Mouse (Mus musculus): ENCODE results near the gene Rfx8. TPM values are rescaled to one million over a fixed set of nuclear protein-coding genes. Genes with fewer than 3 reads are reported as not detected.
"Not testable (repeated sequence)": the region's sequence is repeated elsewhere in the genome, so short reads cannot be mapped to it uniquely, and the experiment has no call there.

The Rfx8 gene
- polyA plus RNA-seq, 1 experiment, result 0.22 TPM

DNA sequence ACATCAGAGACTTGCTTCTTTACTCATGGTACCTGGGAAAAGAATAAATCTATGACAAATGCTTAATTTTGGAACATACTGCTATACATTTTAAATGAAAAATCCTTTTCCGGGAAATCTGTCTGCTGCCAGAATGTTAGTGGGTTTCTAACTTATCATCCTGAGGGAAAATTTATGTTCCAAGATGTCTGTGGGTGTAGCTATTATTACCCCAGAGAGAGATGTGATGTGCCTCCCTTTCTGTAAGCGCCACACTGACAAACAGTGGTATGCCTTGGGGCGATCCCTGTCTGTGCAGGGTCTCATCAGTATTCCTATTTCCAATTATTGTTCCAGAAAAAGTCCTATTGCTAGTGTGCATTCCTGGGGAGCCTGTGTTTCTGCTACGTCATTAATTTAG is 57.7 kb downstream of the Rfx8 start:
- TF ChIP-seq POLR2A (IDR thresholded peaks at IDR 0.05; ENCODE audit: borderline replicate concordance, extremely low read depth, insufficient read depth, insufficient read length, poor library complexity, severe bottlenecking) (no peak), CTCF (IDR thresholded peaks at IDR 0.05; ENCODE audit: borderline replicate concordance, extremely low read depth, insufficient read depth, insufficient read length) (no peak)
- DNase-seq (ENCODE audit: low read depth), result peak; percentile 23

DNA sequence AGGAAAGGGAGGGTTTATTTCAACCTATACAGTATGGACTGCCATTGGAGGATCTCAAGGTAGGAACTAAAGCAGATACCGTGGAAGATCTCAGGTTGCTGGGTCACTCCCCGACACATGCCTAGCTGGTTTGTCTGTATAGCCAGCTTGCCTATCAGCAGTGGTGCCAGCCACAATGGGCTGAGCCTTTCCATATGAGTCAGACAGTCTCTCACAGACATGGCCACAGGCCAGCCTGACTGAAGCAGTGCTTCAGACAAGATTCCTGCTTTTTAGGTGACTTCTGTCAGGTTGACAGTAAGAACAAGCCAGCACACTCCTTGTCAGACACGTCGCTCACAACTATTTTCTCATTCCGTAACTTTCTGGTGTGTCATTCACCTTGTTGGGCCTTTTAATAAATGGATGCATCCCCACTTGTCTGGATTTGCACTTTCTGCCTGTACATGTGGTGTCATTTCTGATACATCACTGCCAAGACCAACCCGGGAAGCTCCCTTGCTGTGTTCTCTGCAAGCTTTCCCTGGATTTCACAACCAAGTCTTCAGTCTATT is 63.7 kb downstream of the Rfx8 start:
- DNase-seq (ENCODE audit: low read depth), result no peak
- TF ChIP-seq POLR2A (IDR thresholded peaks at IDR 0.05; ENCODE audit: borderline replicate concordance, extremely low read depth, insufficient read depth, insufficient read length, poor library complexity, severe bottlenecking) (no peak), CTCF (IDR thresholded peaks at IDR 0.05; ENCODE audit: borderline replicate concordance, extremely low read depth, insufficient read depth, insufficient read length) (no peak)

DNA sequence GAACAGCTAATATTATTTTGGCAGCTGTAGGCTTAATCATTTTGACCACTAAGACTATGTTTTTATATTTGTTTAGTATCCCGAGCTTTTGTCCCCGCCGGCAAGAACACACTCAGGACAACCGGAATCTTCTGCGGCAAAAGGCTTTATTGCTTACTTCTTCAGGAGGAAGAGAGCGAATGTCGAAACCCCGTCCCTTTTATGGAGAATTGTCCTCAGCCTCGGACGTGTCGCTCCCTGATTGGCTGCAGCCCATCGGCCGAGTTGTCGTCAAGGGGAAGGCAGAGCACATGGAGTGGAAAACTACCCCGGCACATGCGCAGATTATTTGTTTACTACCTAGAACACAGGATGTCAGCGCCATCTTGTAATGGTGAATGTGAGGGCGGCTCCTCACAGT is 65.9 kb downstream of the Rfx8 start:
- DNase-seq (ENCODE audit: low read depth), result not testable (repeated sequence)

DNA sequence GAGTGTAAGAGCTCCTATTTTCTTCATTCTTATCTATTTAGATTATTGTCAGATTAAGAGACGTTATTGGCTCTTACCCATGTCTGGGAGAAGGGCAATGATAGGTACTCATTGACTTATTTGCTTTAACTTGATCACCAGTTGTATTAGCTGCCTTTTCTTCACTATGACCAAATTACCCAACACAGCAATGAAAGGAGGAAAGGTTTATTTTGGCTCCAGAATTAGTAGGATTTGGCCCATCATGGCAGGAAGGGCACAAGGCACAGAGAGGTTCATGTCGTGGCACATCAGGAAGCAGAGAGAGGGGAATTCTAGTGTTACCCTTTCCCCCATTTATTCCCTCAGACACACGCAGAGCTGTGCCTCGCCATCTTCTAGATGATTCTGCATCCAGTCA is 67.8 kb downstream of the Rfx8 start:
- DNase-seq (ENCODE audit: low read depth), result no peak
- TF ChIP-seq POLR2A (IDR thresholded peaks at IDR 0.05; ENCODE audit: borderline replicate concordance, extremely low read depth, insufficient read depth, insufficient read length, poor library complexity, severe bottlenecking) (no peak), CTCF (IDR thresholded peaks at IDR 0.05; ENCODE audit: borderline replicate concordance, extremely low read depth, insufficient read depth, insufficient read length) (no peak)

DNA sequence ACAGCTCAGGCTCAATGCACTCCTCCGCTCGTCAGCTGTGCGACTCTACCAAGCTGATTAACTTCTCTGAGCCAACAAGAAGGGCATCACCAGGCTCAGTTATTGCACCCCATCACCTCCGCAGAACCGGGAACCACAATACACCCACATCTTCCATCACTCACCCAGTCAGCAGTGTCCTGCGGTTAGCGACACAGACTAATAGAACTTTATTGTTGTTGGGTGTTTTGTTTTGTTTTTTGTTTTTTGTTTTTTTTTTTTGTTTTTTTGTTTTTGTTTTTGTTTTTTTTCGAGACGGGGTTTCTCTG is 69.6 kb downstream of the Rfx8 start, which contains the start of gene Creg2:
Gene Creg2, minus strand, starts transcription at position 234 of the 308 bp plus-strand sequence.
- DNase-seq (ENCODE audit: low read depth), result no peak
- no peak for TF ChIP-seq CTCF (IDR thresholded peaks at IDR 0.05; ENCODE audit: borderline replicate concordance, extremely low read depth, insufficient read depth, insufficient read length)
- no peak for TF ChIP-seq POLR2A (IDR thresholded peaks at IDR 0.05; ENCODE audit: borderline replicate concordance, extremely low read depth, insufficient read depth, insufficient read length, poor library complexity, severe bottlenecking)

DNA sequence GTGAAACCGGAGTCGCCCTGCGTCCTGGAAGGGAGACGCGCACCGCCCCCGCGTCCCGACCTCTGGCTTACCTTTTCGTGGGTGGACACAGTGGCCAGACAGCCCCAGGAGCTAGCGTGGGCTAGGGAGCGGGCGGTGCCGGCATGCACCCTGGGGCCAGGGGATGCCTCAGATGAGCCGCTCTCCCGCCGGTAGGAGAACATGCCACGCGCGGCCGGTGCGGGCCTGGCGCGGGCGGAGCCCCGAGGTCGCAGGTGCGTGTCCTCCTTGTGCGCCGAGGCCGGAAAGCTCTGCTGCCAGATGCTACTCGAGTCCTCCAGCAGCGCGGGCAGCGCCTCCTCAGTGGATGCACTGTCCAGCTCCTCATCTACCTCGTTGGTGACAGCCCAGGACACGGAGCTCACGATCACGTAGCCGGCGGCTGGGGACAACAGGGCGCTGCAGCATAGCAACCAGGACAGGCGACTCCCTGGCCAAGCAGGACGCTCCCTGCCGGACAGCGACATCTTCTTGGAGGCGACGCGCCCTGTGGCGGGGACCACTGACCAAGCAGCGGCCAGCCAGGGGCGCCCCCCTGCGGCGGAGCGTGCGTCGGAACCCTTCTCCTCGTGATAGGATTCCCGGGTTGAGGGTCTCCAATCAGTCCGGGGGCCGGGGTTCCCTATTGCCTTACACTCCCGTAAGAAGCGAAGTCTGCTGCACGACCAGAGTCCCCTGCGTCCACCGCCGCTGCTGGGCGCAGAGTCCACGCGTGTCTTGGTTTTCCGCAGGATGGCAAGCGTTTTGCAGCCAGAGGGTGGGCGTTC is 70.2 kb downstream of the Rfx8 start:
- TF ChIP-seq POLR2A (IDR thresholded peaks at IDR 0.05; ENCODE audit: borderline replicate concordance, extremely low read depth, insufficient read depth, insufficient read length, poor library complexity, severe bottlenecking) (no peak), CTCF (IDR thresholded peaks at IDR 0.05; ENCODE audit: borderline replicate concordance, extremely low read depth, insufficient read depth, insufficient read length) (peak; percentile 66)
- DNase-seq (ENCODE audit: low read depth), result peak; percentile 79

DNA sequence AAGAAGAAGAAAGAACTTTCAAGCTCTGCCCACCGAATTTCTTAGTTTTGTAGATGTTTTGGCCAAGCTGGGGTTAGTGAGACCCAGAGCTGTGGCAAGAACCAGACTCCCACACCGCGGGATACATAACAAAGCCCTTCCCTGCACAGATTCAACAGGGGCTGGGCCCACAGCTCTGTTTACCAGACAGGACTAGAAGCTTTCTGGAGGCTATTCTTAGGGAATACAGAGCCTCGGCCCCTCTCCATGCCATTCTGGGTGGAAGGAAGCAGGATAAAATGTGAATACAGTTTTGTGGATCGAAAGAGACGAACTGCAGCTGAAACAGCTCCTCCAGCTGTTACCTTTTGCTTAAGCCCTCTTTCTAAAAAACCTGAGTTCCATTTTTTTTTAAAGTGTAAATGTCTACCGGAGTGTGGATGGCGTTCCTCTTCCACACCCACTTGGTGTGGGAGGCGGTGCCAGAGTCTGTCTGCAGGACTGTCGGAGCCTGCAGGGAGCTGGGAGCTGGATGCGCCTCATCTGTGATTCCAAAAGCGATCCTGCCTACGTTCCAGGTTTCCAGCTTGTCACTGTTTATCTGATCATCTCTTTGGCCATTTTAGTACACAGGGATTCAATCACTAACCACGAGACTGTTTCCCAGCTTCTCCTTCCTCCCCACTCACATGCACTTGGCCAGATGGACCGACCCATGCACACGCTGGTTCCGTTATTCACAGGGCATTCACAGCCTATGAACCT is 70.9 kb downstream of the Rfx8 start:
- peak; percentile 45 for DNase-seq (ENCODE audit: low read depth)
- TF ChIP-seq POLR2A (IDR thresholded peaks at IDR 0.05; ENCODE audit: borderline replicate concordance, extremely low read depth, insufficient read depth, insufficient read length, poor library complexity, severe bottlenecking) (no peak), CTCF (IDR thresholded peaks at IDR 0.05; ENCODE audit: borderline replicate concordance, extremely low read depth, insufficient read depth, insufficient read length) (no peak)

DNA sequence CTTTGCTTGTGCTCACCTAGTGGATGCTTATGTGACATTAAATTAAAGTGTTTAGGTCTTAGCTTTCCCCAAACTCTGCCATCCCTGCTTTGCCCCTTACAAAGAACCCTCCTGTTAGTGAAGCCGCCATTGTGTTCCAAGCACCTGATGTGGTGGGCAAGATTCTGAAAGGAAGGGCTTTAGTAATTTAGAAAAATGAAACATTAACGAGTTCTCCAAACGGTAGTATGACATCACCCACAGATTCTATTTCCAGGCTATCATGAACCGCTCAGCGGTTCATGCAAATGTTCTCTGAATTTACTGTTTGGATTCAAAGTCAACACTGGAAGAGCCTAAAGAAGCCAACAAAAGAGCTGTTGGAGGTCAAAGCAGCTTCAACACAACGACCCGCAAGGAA is 72.2 kb downstream of the Rfx8 start:
- no peak for DNase-seq (ENCODE audit: low read depth)
- TF ChIP-seq CTCF (IDR thresholded peaks at IDR 0.05; ENCODE audit: borderline replicate concordance, extremely low read depth, insufficient read depth, insufficient read length) (no peak), POLR2A (IDR thresholded peaks at IDR 0.05; ENCODE audit: borderline replicate concordance, extremely low read depth, insufficient read depth, insufficient read length, poor library complexity, severe bottlenecking) (no peak)

DNA sequence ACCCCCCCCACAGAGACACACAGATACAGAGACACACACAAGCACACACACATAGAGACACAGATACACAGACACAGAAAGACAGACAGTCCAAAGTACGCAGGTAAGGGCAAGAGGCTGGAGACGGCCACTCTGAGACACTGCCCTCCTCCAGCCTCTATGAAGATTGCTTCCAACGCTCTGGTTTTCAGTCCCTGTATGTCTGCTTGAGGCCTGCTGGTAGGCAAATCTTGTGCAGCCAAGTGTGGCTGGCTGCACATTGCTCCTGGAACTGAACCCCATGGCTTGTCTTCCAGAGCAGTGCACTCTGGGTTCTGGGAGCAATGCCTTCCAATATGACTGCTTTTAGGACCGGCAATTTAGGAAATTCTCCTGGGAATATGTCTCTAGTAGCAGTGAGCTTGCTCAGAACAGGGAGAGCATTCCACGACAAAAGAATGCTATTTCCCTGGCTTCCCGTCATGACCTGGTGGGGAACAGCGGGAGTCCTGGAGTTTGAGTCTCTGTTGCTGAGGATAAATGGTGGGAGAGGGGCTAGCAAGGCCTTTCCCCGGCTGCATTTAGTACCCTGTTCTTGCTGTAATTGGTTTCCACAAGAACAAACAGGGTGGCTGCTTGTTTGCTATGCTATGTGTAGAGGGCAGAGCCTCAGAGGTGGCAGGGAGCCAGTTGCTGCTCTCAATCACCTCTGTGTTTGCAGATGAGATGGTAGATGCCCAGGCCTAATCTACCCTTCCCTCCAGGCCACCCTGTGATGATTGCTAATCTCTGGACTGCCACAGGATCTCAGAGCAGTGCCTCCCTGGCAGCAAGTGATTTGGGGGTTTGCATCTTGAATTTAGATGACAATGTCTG is 74.7 kb downstream of the Rfx8 start:
- TF ChIP-seq POLR2A (IDR thresholded peaks at IDR 0.05; ENCODE audit: borderline replicate concordance, extremely low read depth, insufficient read depth, insufficient read length, poor library complexity, severe bottlenecking), result no peak
- no peak for TF ChIP-seq CTCF (IDR thresholded peaks at IDR 0.05; ENCODE audit: borderline replicate concordance, extremely low read depth, insufficient read depth, insufficient read length)
- DNase-seq (ENCODE audit: low read depth), result peak; percentile 89

DNA sequence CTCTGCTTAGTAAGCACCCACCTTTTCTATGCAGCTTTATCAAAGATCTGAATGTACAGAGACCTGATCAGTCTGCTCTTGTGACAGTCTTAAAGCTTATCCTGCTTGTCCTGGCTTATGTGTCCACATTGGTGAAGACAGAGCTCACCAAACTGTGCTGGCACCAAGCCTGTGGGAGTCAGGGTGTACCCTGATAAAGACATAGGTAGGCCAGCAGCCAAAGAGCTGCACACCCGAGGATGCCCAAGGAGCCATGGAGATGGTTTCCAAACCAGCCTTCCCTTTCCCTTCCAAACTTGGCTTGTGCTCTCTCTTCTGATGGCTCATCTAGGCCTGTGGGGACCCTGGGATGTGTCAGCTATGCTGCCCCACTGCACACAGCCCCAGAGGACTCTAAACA is 76.5 kb downstream of the Rfx8 start:
- TF ChIP-seq CTCF (IDR thresholded peaks at IDR 0.05; ENCODE audit: borderline replicate concordance, extremely low read depth, insufficient read depth, insufficient read length) (no peak), POLR2A (IDR thresholded peaks at IDR 0.05; ENCODE audit: borderline replicate concordance, extremely low read depth, insufficient read depth, insufficient read length, poor library complexity, severe bottlenecking) (no peak)
- DNase-seq (ENCODE audit: low read depth), result no peak

DNA sequence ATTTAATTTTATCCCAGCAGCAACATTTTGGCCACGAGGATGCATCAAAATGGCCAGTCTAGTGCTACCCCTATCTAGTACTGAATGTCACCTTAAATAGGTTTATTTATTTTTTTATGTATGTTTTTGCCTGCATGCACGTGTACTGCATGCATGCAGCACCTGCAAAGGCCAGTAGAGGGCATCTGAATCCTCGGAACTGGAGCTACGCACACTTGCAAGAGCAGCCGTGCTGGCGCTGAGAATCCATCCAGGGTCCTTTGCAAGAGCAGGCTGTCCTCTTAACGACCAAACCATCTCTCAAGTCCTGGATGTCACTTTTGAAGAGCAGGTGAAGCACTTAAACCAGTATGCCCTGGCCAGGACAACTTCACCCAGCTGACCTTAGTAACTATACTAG is 79.1 kb downstream of the Rfx8 start:
- DNase-seq (ENCODE audit: low read depth), result no peak
- TF ChIP-seq CTCF (IDR thresholded peaks at IDR 0.05; ENCODE audit: borderline replicate concordance, extremely low read depth, insufficient read depth, insufficient read length) (no peak), POLR2A (IDR thresholded peaks at IDR 0.05; ENCODE audit: borderline replicate concordance, extremely low read depth, insufficient read depth, insufficient read length, poor library complexity, severe bottlenecking) (no peak)

All from brain, embryonic 14.5 days (tissue).